Mouse (Mus musculus): Measurements from ENCODE around the gene Col11a2.

GRCm38 (mm10) chr17:34102831-34103230 lies 63.6 kb downstream of the Col11a2 start:
- no peak for TF ChIP-seq CTCF (IDR thresholded peaks at IDR 0.05; ENCODE audit: borderline replicate concordance, insufficient read depth, low read length)
- no peak for TF ChIP-seq POLR2A (IDR thresholded peaks at IDR 0.05; ENCODE audit: low read depth, low read length)
